Mouse (Mus musculus) adrenal gland, postnatal 25 days (tissue): ENCODE measurements around the gene Sept9. TPM values are rescaled to one million over a fixed set of nuclear protein-coding genes. Genes with fewer than 3 reads are reported as not detected.
A peak's percentile ranks its signal among the peaks of the same experiment; 100 is the strongest.

ENCODE experiments used
- DNase-seq: peaks from one replicate; pipeline ENCODE4 v3.0.0; 2021; ENCODE audit warnings: mixed read lengths
- total RNA-seq: library from RNA; stranded (reverse); gene quantifications from 2 replicates; pipeline ENCODE4 v1.2.3, GENCODE M21; 2021

The Sept9 gene
- total RNA-seq, 1 experiment from 2014 or later: 148 TPM

- DNase-seq: peak; percentile 92
Measured at GRCm38 (mm10) chr11:117265981-117266905, 66.8 kb downstream of the Sept9 start.

GRCm38 (mm10) chr11:117266906-117267721 is 67.7 kb downstream of the Sept9 start:
- DNase-seq: peak; percentile 75

- DNase-seq: no peak
Measured at GRCm38 (mm10) chr11:117267828-117268227, 68.4 kb downstream of the Sept9 start.

GRCm38 (mm10) chr11:117268304-117268956 is 69.0 kb downstream of the Sept9 start:
- no peak for DNase-seq

- DNase-seq: no peak
Measured at GRCm38 (mm10) chr11:117269053-117269702, 69.7 kb downstream of the Sept9 start.

GRCm38 (mm10) chr11:117269946-117270345 is 70.5 kb downstream of the Sept9 start:
- DNase-seq: no peak

GRCm38 (mm10) chr11:117274973-117275372 is 75.5 kb downstream of the Sept9 start:
- DNase-seq: no peak

- DNase-seq: peak; percentile 76
Measured at GRCm38 (mm10) chr11:117275999-117276398, 76.5 kb downstream of the Sept9 start.

GRCm38 (mm10) chr11:117276946-117277345 is 77.5 kb downstream of the Sept9 start:
- no peak for DNase-seq

GRCm38 (mm10) chr11:117278113-117278512 is 78.7 kb downstream of the Sept9 start:
- DNase-seq: no peak

GRCm38 (mm10) chr11:117278514-117278913 is 79.1 kb downstream of the Sept9 start:
- no peak for DNase-seq

GRCm38 (mm10) chr11:117279993-117280392 is 80.5 kb downstream of the Sept9 start:
- DNase-seq: no peak

GRCm38 (mm10) chr11:117283048-117283888 is 83.8 kb downstream of the Sept9 start:
- no peak for DNase-seq

- no peak for DNase-seq
Measured at GRCm38 (mm10) chr11:117283889-117284450, 84.5 kb downstream of the Sept9 start.

GRCm38 (mm10) chr11:117284721-117285605 is 85.5 kb downstream of the Sept9 start:
- DNase-seq: no peak

GRCm38 (mm10) chr11:117285606-117285931 is 86.1 kb downstream of the Sept9 start:
- DNase-seq: no peak

GRCm38 (mm10) chr11:117287792-117288191 is 88.3 kb downstream of the Sept9 start:
- DNase-seq: no peak

- DNase-seq: no peak
Measured at GRCm38 (mm10) chr11:117288765-117289164, 89.3 kb downstream of the Sept9 start.

- DNase-seq: no peak
Measured at GRCm38 (mm10) chr11:117291271-117292059, 92.0 kb downstream of the Sept9 start.
